Mouse (Mus musculus) liver (tissue): ENCODE results near the gene Camk1d.

Experiments
- DNase-seq: peaks from one replicate; pipeline ENCODE4 v3.0.0-alpha.2; 2020; ENCODE audit warnings: mixed read lengths

Camk1d gene

GRCm38 (mm10) chr2:5707871-5708733 is 6.2 kb downstream of the Camk1d start:
- no peak for DNase-seq

GRCm38 (mm10) chr2:5706618-5707017 is 7.7 kb downstream of the Camk1d start:
- no peak for DNase-seq

- DNase-seq = no peak
These were observed 11.9 kb downstream of the Camk1d start for GRCm38 (mm10) chr2:5702370-5702769.

- DNase-seq = peak; percentile 8
These were observed 13.4 kb downstream of the Camk1d start for GRCm38 (mm10) chr2:5700931-5701330.

- DNase-seq = no peak
These were observed 15.9 kb downstream of the Camk1d start for GRCm38 (mm10) chr2:5698451-5698850.

- DNase-seq = no peak
These were observed 20.2 kb downstream of the Camk1d start for GRCm38 (mm10) chr2:5694094-5694493.

GRCm38 (mm10) chr2:5691729-5692128 is 22.6 kb downstream of the Camk1d start:
- DNase-seq = no peak

- no peak for DNase-seq
These were observed 30.9 kb downstream of the Camk1d start for GRCm38 (mm10) chr2:5683366-5683765.

- DNase-seq = no peak
These were observed 32.4 kb downstream of the Camk1d start for GRCm38 (mm10) chr2:5681909-5682308.

GRCm38 (mm10) chr2:5681302-5681701 is 33.0 kb downstream of the Camk1d start:
- no peak for DNase-seq

GRCm38 (mm10) chr2:5679055-5679454 is 35.3 kb downstream of the Camk1d start:
- no peak for DNase-seq

- no peak for DNase-seq
These were observed 36.8 kb downstream of the Camk1d start for GRCm38 (mm10) chr2:5677472-5677871.

- no peak for DNase-seq
These were observed 37.5 kb downstream of the Camk1d start for GRCm38 (mm10) chr2:5676786-5677185.

- DNase-seq = no peak
These were observed 38.2 kb downstream of the Camk1d start for GRCm38 (mm10) chr2:5676143-5676483.

- no peak for DNase-seq
These were observed 38.7 kb downstream of the Camk1d start for GRCm38 (mm10) chr2:5675431-5676142.

GRCm38 (mm10) chr2:5674512-5674911 is 39.8 kb downstream of the Camk1d start:
- DNase-seq = no peak

GRCm38 (mm10) chr2:5673816-5674215 is 40.5 kb downstream of the Camk1d start:
- DNase-seq = no peak

GRCm38 (mm10) chr2:5672906-5673589 is 41.3 kb downstream of the Camk1d start:
- DNase-seq = no peak

GRCm38 (mm10) chr2:5670146-5670545 is 44.2 kb downstream of the Camk1d start:
- DNase-seq = no peak

GRCm38 (mm10) chr2:5669498-5670040 is 44.7 kb downstream of the Camk1d start:
- DNase-seq = peak; percentile 30

GRCm38 (mm10) chr2:5668940-5669339 is 45.4 kb downstream of the Camk1d start:
- no peak for DNase-seq

- DNase-seq = no peak
These were observed 50.8 kb downstream of the Camk1d start for GRCm38 (mm10) chr2:5663499-5663898.

GRCm38 (mm10) chr2:5661946-5662345 is 52.4 kb downstream of the Camk1d start:
- no peak for DNase-seq
